Comparison of ENCODE assay signal across 46 mouse cellular contexts in genomic region chr10:77811743-77812142, GRCm38 (mm10). TPM values are rescaled to one million over a fixed set of nuclear protein-coding genes. Genes with fewer than 3 reads are reported as not detected.
"Had no signal": no experiment of that assay in that cellular context is flagged by ENCODE, and none has a peak within 500 bp of the region (broad histone marks: within the 10 kb centered on the region; RNA-seq: fewer than 3 reads in every experiment).

Gene Gm9507, minus strand, starts transcription at chr10:77811843.

- ATAC-seq: liver, embryonic 12.5 days; liver, postnatal 0 days; lung, postnatal 0 days; midbrain, embryonic 13.5 days; midbrain, embryonic 15.5 days; midbrain, embryonic 16.5 days had no signal

- H3K4me1 ChIP-seq: limb, embryonic 12.5 days; limb, embryonic 13.5 days; limb, embryonic 15.5 days; liver, embryonic 12.5 days; liver, embryonic 13.5 days; liver, embryonic 15.5 days; lung, embryonic 15.5 days; midbrain, embryonic 12.5 days; midbrain, embryonic 13.5 days; midbrain, embryonic 15.5 days; neural tube, embryonic 12.5 days had no signal

- H3K27ac ChIP-seq: left cerebral cortex, adult 2 months; limb, embryonic 10.5 days; limb, embryonic 12.5 days; limb, embryonic 13.5 days; limb, embryonic 15.5 days; liver, embryonic 12.5 days; liver, embryonic 13.5 days; liver, embryonic 14.5 days; liver, embryonic 15.5 days; lung, embryonic 15.5 days; macrophage; midbrain, embryonic 12.5 days; midbrain, embryonic 13.5 days; midbrain, embryonic 15.5 days; neural tube, embryonic 12.5 days had no signal

- H3K4me3 ChIP-seq: left cerebral cortex, adult 2 months; limb, embryonic 10.5 days; limb, embryonic 12.5 days; limb, embryonic 13.5 days; limb, embryonic 15.5 days; liver, embryonic 12.5 days; liver, embryonic 13.5 days; liver, embryonic 15.5 days; lung, embryonic 15.5 days; midbrain, embryonic 12.5 days; midbrain, embryonic 13.5 days; midbrain, embryonic 15.5 days; myocyte; neural tube, embryonic 12.5 days had no signal

- H3K27me3 ChIP-seq: limb, embryonic 12.5 days; limb, embryonic 13.5 days; limb, embryonic 15.5 days; liver, embryonic 12.5 days; liver, embryonic 13.5 days; liver, embryonic 15.5 days; midbrain, embryonic 12.5 days; midbrain, embryonic 13.5 days; midbrain, embryonic 15.5 days; neural tube, embryonic 12.5 days had no signal

- H3K4me2 ChIP-seq: limb, embryonic 12.5 days; limb, embryonic 13.5 days; limb, embryonic 15.5 days; liver, embryonic 11.5 days; liver, embryonic 12.5 days; liver, embryonic 13.5 days; liver, embryonic 15.5 days; lung, embryonic 14.5 days; lung, embryonic 15.5 days; midbrain, embryonic 12.5 days; midbrain, embryonic 13.5 days; midbrain, embryonic 15.5 days; neural tube, embryonic 12.5 days had no signal

- DNase-seq: left cerebral cortex, postnatal 4 days; liver; liver, embryonic 13.5 days; liver, postnatal 0 days; lung, adult 18-20 months; lung, adult 2 months; lung, embryonic 14.5 days; lung, postnatal 10 days; lung, postnatal 14 days; lung, postnatal 36 days; lung, postnatal 4 days; midbrain, embryonic 14.5 days had no signal

- H3K9ac ChIP-seq: limb, embryonic 12.5 days; limb, embryonic 13.5 days; limb, embryonic 15.5 days; liver, embryonic 12.5 days; liver, embryonic 13.5 days; liver, embryonic 14.5 days; liver, embryonic 15.5 days; liver, postnatal 0 days; lung, embryonic 14.5 days; lung, embryonic 15.5 days; midbrain, embryonic 12.5 days; midbrain, embryonic 13.5 days; midbrain, embryonic 15.5 days; neural tube, embryonic 12.5 days had no signal

- H3K36me3 ChIP-seq: limb, embryonic 10.5 days; limb, embryonic 12.5 days; limb, embryonic 13.5 days; limb, embryonic 15.5 days; liver, embryonic 12.5 days; liver, embryonic 13.5 days; liver, embryonic 15.5 days; lung, embryonic 15.5 days; midbrain, embryonic 12.5 days; midbrain, embryonic 13.5 days; midbrain, embryonic 15.5 days; neural tube, embryonic 12.5 days had no signal

- H3K9me3 ChIP-seq: limb, embryonic 10.5 days; limb, embryonic 15.5 days; liver, embryonic 12.5 days; liver, embryonic 13.5 days; liver, embryonic 15.5 days; lung, embryonic 15.5 days; midbrain, embryonic 15.5 days; neural tube, embryonic 12.5 days had no signal

RNA-seq across cellular contexts. Expression of gene Gm9507, which starts in this region (rescaled TPM):
- total RNA-seq: left cerebral cortex, adult 18-20 months; left cerebral cortex, adult 2 months; left cerebral cortex, adult 8-10 months; left cerebral cortex, postnatal 10 days; left cerebral cortex, postnatal 14 days; left cerebral cortex, postnatal 25 days; left cerebral cortex, postnatal 36 days; left cerebral cortex, postnatal 4 days; liver, adult 2 months; megakaryocyte progenitor cell, adult 5-6 weeks; megakaryocyte-erythroid progenitor cell, adult 5-6 weeks; midbrain, postnatal 0 days; monocyte, adult 5-6 weeks had no signal
- polyA plus RNA-seq: limb, embryonic 10.5 days; limb, embryonic 11.5 days; limb, embryonic 12.5 days; limb, embryonic 13.5 days; limb, embryonic 14.5 days; limb, embryonic 15.5 days; liver, adult 2 months; liver, embryonic 11.5 days; liver, embryonic 12.5 days; liver, embryonic 13.5 days; liver, embryonic 14.5 days; liver, embryonic 15.5 days; liver, embryonic 16.5 days; liver, postnatal 0 days; lung, adult 2 months; lung, embryonic 14.5 days; lung, embryonic 15.5 days; lung, embryonic 16.5 days; lung, postnatal 0 days; macrophage; midbrain, embryonic 12.5 days; midbrain, embryonic 13.5 days; midbrain, embryonic 14.5 days; midbrain, embryonic 15.5 days; midbrain, embryonic 16.5 days; midbrain, postnatal 0 days; myocyte; neural tube, embryonic 11.5 days; neural tube, embryonic 12.5 days had no signal
